Mouse (Mus musculus) heart, postnatal 10 days (tissue): ENCODE data around the gene Tmem132a. TPM values are rescaled to one million over a fixed set of nuclear protein-coding genes. Genes with fewer than 3 reads are reported as not detected.

Experiments
- DNase-seq, 2 experiments: peaks; one replicate each; pipeline ENCODE4 v3.0.0; 2021
- intact Hi-C: fragments of 180-260 bp; cut with DNase I; formaldehyde crosslinking; loops from one replicate; pipeline ENCODE4 v1.15.1; 2025
- total RNA-seq, 2 experiments: library from RNA; stranded (reverse); gene quantifications; 2 replicates each; pipeline ENCODE4 v1.2.3; 2021

Gene Tmem132a
- total RNA-seq, 2 experiments from 2014 or later: 36.7 to 42.0 TPM

- no peak for DNase-seq
These were observed 30.5 kb downstream of the Tmem132a start, which contains the start of gene Slc15a3 for GRCm38 (mm10) chr19:10839010-10839892. Gene Slc15a3 (plus strand): TSS chr19:10839727.

GRCm38 (mm10) chr19:10835671-10836070 is 34.1 kb downstream of the Tmem132a start:
- intact Hi-C loops: no loop called here

More at GRCm38 (mm10) chr19:10839010-10839892, 30.5 kb downstream of the Tmem132a start, which contains the start of gene Slc15a3:
- intact Hi-C loops: no loop called here

GRCm38 (mm10) chr19:10833611-10834010 is 36.1 kb downstream of the Tmem132a start:
- no peak for DNase-seq
- intact Hi-C loops: no loop called here

More at GRCm38 (mm10) chr19:10835671-10836070, 34.1 kb downstream of the Tmem132a start:
- no peak for DNase-seq

- intact Hi-C loops: no loop called here
- no peak for DNase-seq
These were observed 37.7 kb downstream of the Tmem132a start for GRCm38 (mm10) chr19:10832030-10832429.

GRCm38 (mm10) chr19:10831424-10831823 is 38.3 kb downstream of the Tmem132a start:
- intact Hi-C loops: loop anchor here (1.0 kb wide), 1 partner anchor 117 kb away; no protein-coding TSS in a partner anchor
- peak; percentile 74 to 88 for DNase-seq

- intact Hi-C loops: no loop called here
- DNase-seq: no peak
These were observed 40.1 kb downstream of the Tmem132a start, which contains the start of gene Cd6 for GRCm38 (mm10) chr19:10829436-10830175. Gene Cd6 (minus strand): TSS chr19:10830058.

GRCm38 (mm10) chr19:10828321-10828720 is 41.4 kb downstream of the Tmem132a start:
- intact Hi-C loops: no loop called here
- DNase-seq: no peak

- intact Hi-C loops: no loop called here
- no peak for DNase-seq
These were observed 45.7 kb downstream of the Tmem132a start for GRCm38 (mm10) chr19:10824061-10824460.

- DNase-seq: no peak
- intact Hi-C loops: no loop called here
These were observed 47.2 kb downstream of the Tmem132a start for GRCm38 (mm10) chr19:10822534-10822933.

GRCm38 (mm10) chr19:10821319-10821718 is 48.4 kb downstream of the Tmem132a start:
- DNase-seq: no peak
- intact Hi-C loops: no loop called here

- intact Hi-C loops: no loop called here
- no peak for DNase-seq
These were observed 51.4 kb downstream of the Tmem132a start for GRCm38 (mm10) chr19:10818217-10818946.

GRCm38 (mm10) chr19:10816462-10816861 is 53.3 kb downstream of the Tmem132a start:
- intact Hi-C loops: no loop called here
- no peak for DNase-seq

- intact Hi-C loops: no loop called here
These were observed 53.9 kb downstream of the Tmem132a start for GRCm38 (mm10) chr19:10815871-10816270.

GRCm38 (mm10) chr19:10813905-10814304 is 55.8 kb downstream of the Tmem132a start:
- intact Hi-C loops: no loop called here
- DNase-seq: peak in 1 of 2 experiments; percentile 31

More at GRCm38 (mm10) chr19:10815871-10816270, 53.9 kb downstream of the Tmem132a start:
- no peak for DNase-seq

- no peak for DNase-seq
- intact Hi-C loops: no loop called here
These were observed 56.7 kb downstream of the Tmem132a start for GRCm38 (mm10) chr19:10813039-10813438.

- DNase-seq: no peak
- intact Hi-C loops: no loop called here
These were observed 58.3 kb downstream of the Tmem132a start for GRCm38 (mm10) chr19:10811471-10811870.

GRCm38 (mm10) chr19:10810176-10810492 is 59.6 kb downstream of the Tmem132a start:
- DNase-seq: no peak
- intact Hi-C loops: no loop called here

- DNase-seq: no peak
- intact Hi-C loops: no loop called here
These were observed 60.1 kb downstream of the Tmem132a start for GRCm38 (mm10) chr19:10809428-10810175.

GRCm38 (mm10) chr19:10808524-10809233 is 61.1 kb downstream of the Tmem132a start:
- intact Hi-C loops: no loop called here
- DNase-seq: no peak
